Mouse (Mus musculus) heart, postnatal 0 days (tissue): Measurements from ENCODE around the gene Ilk.

Source experiments
- CTCF ChIP-seq: IDR thresholded peaks from 2 replicates; pipeline ENCODE4 v1.5.1; 2016; ENCODE audit warnings: antibody characterized with exemption, control low read depth, low read depth
- EP300 ChIP-seq: IDR thresholded peaks from 2 replicates; pipeline ENCODE4 v1.6.1; 2016; ENCODE audit warnings: antibody characterized with exemption, low read depth

DNA sequence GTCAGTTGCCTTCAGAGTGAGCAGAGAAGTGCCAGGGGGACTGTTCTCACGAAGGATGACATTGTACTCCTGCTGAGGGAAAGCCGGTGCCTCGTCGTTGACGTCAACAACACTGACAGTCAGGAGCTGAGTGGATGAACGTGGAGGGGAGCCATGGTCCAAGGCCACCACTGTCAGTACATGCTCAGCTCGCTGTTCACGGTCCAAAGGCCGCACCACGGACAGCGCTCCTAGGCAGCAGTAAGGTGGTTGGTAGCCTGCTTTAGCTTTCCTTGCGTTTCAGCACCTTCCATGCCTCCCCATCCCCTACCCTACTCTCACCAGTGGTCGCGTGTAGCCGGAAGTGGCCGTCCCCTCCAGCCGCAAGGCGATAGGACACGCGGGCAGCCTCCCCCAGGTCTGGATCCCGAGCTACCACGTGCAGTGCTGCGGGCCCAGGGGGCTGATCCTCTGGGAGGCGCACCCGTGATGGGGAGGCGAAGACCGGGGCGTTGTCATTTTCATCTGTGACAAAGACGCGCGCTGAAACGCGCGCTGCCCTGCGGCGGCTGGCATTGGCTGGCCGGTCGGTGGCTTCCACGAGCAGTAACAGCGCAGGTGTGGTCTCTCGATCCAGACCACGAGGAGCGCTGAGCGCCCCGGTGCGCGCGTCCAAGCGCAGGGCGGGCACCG is 25.6 kb downstream of the Ilk start:
- no peak for TF ChIP-seq CTCF
- TF ChIP-seq EP300: no peak
